Mouse (Mus musculus) hindbrain, embryonic 16.5 days (tissue): Measurements from ENCODE around the gene Trnau1ap. TPM values are rescaled to one million over a fixed set of nuclear protein-coding genes. Genes with fewer than 3 reads are reported as not detected.
"Not testable (repeated sequence)": the region's sequence is repeated elsewhere in the genome, so short reads cannot be mapped to it uniquely, and the experiment has no call there.

Experiments
- ATAC-seq: fragments of 200-750 bp; cut with Nextera tagmentation; 2 replicates; pipeline ENCODE4 v1.8.0; 2017; ENCODE audit warnings: moderate TSS enrichment, moderate library complexity
- H3K27ac ChIP-seq: fragments of 300-500 bp; sonication (generic); 2 replicates; pipeline ENCODE4 v1.5.1; 2014; ENCODE audit warnings: low read depth, mild to moderate bottlenecking, control low read depth, low read length, moderate library complexity
- H3K27me3 ChIP-seq: fragments of 300-500 bp; sonication (generic); replicated peaks from 2 replicates; pipeline ENCODE4 v1.6.1; 2014; ENCODE audit warnings: low read length; ENCODE audit not compliant: control insufficient read depth, insufficient read depth
- H3K36me3 ChIP-seq: fragments of 300-500 bp; sonication (generic); 2 replicates; pipeline ENCODE4 v1.6.1; 2014; ENCODE audit warnings: mild to moderate bottlenecking, low read length, moderate library complexity, mixed read lengths; ENCODE audit not compliant: control insufficient read depth, insufficient read depth
- H3K4me1 ChIP-seq: fragments of 300-500 bp; sonication (generic); 2 replicates; pipeline ENCODE4 v1.6.1; 2014; ENCODE audit warnings: low read depth, low read length; ENCODE audit not compliant: control insufficient read depth, insufficient read depth
- H3K4me2 ChIP-seq: fragments of 300-500 bp; sonication (generic); 2 replicates; pipeline ENCODE4 v1.6.1; 2014; ENCODE audit warnings: mild to moderate bottlenecking, low read length, control low read depth, moderate library complexity
- H3K4me3 ChIP-seq: fragments of 300-500 bp; sonication (generic); 2 replicates; pipeline ENCODE4 v1.5.1; 2014; ENCODE audit warnings: mild to moderate bottlenecking, low read length, control low read depth, moderate library complexity
- H3K9ac ChIP-seq: fragments of 300-500 bp; sonication (generic); 2 replicates; pipeline ENCODE4 v1.6.1; 2014; ENCODE audit warnings: low read depth, mild to moderate bottlenecking, control low read depth, low read length, moderate library complexity
- H3K9me3 ChIP-seq: fragments of 300-500 bp; sonication (generic); 2 replicates; pipeline ENCODE4 v1.6.1; 2014; ENCODE audit warnings: mild to moderate bottlenecking, low read length, moderate library complexity; ENCODE audit not compliant: control insufficient read depth
- WGBS: fragments of 180-500 bp; shearing (Covaris S2); extraction: QIAGEN DNeasy Blood & Tissue Kit; methylation state at CpG from one replicate; pipeline ENCODE4 v1.1.7; 2014; 5-methylcytosine and 5-hydroxymethylcytosine counted together
- polyA plus RNA-seq: library from polyadenylated mRNA; unstranded; fragments of >200 nt; fragmentation: Nextera tagmentation; extraction: Ambion mirVana; gene quantifications from 2 replicates; pipeline ENCODE4 v1.2.1, GENCODE M21; 2015

The Trnau1ap gene
- polyA plus RNA-seq, 1 experiment from 2014 or later, result 75.2 TPM

DNA sequence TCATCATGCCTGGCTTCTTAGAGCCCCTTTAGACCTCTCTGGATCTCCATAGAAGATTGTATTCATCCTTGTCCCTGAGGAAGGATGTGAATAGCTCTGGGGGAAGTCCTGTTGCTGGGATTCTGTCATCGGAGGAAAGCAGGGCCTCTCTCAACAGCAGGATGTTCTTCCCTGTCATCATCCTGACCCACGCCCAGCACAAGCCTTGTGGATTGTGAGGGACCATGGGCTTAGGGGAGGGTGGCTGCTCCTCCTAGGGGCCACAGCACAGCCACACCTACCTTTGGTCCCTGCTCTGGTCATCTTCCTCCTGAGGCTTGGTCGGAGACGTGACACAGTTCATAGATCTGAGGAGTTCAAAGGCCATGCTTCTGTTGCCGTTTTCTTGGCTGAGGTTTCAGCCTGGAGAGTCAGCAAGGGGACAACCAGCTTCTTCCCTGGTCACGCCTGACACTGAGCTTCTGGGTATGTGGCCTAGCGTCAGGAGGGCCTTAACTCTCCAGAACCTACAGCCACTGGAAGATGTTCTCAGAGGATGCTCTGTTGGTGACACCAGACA is 35.6 kb downstream of the Trnau1ap start:
- Histone ChIP-seq H3K36me3 (peaks cover 11% of the 10 kb centered on the region), H3K4me1 (no peaks in the 10 kb centered on the region), H3K4me2 (no peak overlapping the region), H3K9me3 (no peaks in the 10 kb centered on the region), H3K27me3 (no peaks in the 10 kb centered on the region), H3K9ac (no peak overlapping the region), H3K27ac (no peak overlapping the region), H3K4me3 (no peak overlapping the region)
- ATAC-seq, result no peak
- 77% methylated on average over 7 of the region's 7 CpGs for WGBS

DNA sequence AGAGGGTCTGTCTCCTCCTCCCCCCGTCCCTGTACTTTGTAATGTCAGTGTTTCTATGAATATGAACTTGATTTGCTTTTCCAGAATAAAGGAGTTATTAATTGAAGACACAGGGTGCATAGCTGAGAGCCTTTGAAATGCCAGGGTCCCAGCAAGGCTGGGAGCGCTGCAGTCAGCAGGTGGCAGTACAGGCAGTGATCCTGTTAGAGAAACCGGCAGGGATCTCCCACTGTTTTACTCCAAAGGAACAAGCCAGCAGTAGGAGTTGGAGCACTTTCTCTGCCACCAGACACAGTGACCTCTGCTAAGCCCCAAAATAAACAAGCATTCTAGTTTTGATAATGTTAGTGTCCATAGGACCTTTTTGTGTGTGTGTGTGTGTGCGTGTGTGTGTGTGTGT is 36.4 kb downstream of the Trnau1ap start:
- H3K9ac ChIP-seq, result no peak overlapping the region
- H3K36me3 ChIP-seq, result peaks cover 11% of the 10 kb centered on the region
- H3K27me3 ChIP-seq, result no peaks in the 10 kb centered on the region
- no peaks in the 10 kb centered on the region for H3K9me3 ChIP-seq
- no peak overlapping the region for H3K27ac ChIP-seq
- no peak overlapping the region for H3K4me2 ChIP-seq
- H3K4me3 ChIP-seq, result no peak overlapping the region
- ATAC-seq, result no peak
- 38% methylated on average over 4 of the region's 4 CpGs for WGBS
- no peaks in the 10 kb centered on the region for H3K4me1 ChIP-seq

DNA sequence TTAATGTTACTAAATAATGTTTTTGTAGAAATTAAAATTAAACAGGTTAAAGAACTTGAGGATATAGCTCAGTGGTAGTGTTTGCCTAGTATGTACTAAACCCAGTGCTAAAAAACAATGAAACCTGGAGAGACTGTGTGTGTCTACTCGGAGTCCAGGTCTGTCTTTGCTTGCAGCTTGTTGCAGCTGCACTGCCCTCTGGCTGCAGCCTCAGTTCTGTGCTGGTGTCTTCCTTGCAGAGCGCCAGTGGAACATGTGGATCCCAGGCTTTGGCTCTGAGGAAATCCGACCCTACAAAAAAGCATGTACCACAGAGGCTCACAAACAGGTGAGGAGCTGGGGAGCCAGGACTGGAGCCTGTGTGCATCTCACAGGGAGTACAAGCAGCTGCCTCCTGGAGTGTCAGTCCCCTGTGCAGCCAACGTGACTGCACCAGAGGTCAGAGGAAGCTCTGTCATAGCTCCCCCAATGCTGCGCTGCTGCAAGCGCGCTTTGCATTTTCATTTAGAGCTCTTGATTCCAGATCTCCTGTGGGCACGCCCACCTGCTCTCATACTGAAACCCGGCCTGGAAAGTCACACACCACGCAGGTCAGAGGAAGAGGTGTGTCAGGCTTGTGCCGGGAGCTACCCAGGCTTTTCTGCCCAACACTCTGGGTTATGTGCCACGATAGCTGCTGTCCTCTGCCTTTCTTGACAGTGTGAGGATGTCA is 37.6 kb downstream of the Trnau1ap start:
- Histone ChIP-seq H3K4me1 (no peaks in the 10 kb centered on the region), H3K4me3 (no peak overlapping the region), H3K9me3 (no peaks in the 10 kb centered on the region), H3K4me2 (no peak overlapping the region), H3K36me3 (peaks cover 12% of the 10 kb centered on the region), H3K27ac (no peak overlapping the region), H3K9ac (no peak overlapping the region), H3K27me3 (no peaks in the 10 kb centered on the region)
- ATAC-seq, result no peak
- 78% methylated on average over 12 of the region's 12 CpGs for WGBS

DNA sequence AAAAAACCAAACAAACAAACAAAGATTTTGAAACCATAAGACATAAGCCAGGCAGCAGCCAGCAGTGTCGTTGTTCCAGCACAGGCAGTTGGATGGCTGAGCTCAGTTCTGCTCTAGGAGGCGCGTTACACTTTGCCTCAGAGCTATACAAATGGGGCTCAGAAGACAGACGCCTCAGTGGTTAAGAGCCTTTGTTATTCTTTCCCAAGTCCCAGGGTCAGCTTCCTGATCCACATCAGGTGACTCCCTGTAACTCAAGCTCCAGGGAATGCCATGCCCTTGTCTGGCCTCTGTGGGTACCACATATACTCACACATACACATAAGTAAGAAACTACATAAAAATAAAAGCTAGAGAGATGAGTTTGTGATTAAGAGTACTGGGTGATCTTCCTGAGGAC is 38.3 kb downstream of the Trnau1ap start:
- Histone ChIP-seq H3K4me2 (no peak overlapping the region), H3K4me3 (no peak overlapping the region), H3K27ac (no peak overlapping the region), H3K36me3 (peaks cover 16% of the 10 kb centered on the region), H3K27me3 (no peaks in the 10 kb centered on the region), H3K9me3 (no peaks in the 10 kb centered on the region), H3K9ac (no peak overlapping the region), H3K4me1 (no peaks in the 10 kb centered on the region)
- no peak for ATAC-seq
- 90% methylated on average over 4 of the region's 4 CpGs for WGBS

DNA sequence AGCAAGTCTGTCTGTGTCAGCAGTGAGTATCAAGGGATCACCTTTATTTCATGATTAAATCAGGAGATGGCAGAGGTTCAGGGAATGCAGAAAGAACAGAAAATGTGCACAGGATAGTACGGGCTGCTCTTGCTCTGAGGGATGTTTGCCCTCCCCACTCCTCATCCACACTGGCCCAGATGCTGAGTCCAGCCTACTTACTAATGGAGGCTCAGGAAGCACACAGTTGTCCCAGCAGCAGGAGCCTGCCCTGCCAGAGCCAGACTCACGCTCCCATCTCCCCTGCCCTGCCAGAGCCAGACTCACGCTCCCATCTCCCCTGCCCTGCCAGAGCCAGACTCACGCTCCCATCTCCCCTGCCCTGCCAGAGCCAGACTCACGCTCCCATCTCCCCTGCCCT is 40.5 kb downstream of the Trnau1ap start:
- not testable (repeated sequence) for H3K27me3 ChIP-seq, H3K9ac ChIP-seq, H3K4me3 ChIP-seq, ATAC-seq, H3K4me2 ChIP-seq, H3K9me3 ChIP-seq, H3K4me1 ChIP-seq, H3K27ac ChIP-seq
- 81% methylated on average over 2 of the region's 5 CpGs for WGBS
- H3K36me3 ChIP-seq, result peaks cover 28% of the 10 kb centered on the region

DNA sequence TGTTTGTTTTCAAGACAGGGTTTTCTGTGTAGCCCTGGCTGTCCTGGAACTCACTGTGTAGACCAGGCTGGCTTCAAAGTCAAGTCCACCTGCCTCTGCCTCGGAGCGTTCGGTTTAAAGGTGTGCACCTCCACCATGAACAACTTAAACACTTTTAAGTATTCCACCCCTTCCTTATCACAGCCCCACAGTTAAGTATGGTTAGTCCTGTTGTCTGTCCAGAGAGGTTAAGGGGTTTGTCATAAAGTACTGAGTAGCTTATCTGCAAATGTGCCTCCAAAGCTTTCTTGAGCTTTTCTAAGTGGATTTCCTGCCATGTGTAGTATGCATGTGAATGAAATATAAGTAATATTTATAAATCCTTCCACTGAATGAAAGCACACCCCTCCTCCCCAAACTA is 53.4 kb downstream of the Trnau1ap start:
- Histone ChIP-seq H3K27me3 (no peaks in the 10 kb centered on the region), H3K36me3 (no peaks in the 10 kb centered on the region), H3K9ac (no peak overlapping the region), H3K4me3 (no peak overlapping the region), H3K4me1 (peaks cover 12% of the 10 kb centered on the region), H3K4me2 (no peak overlapping the region), H3K27ac (no peak overlapping the region), H3K9me3 (no peaks in the 10 kb centered on the region)
- WGBS, result 91% methylated on average over 3 of the region's 3 CpGs
- ATAC-seq, result no peak

DNA sequence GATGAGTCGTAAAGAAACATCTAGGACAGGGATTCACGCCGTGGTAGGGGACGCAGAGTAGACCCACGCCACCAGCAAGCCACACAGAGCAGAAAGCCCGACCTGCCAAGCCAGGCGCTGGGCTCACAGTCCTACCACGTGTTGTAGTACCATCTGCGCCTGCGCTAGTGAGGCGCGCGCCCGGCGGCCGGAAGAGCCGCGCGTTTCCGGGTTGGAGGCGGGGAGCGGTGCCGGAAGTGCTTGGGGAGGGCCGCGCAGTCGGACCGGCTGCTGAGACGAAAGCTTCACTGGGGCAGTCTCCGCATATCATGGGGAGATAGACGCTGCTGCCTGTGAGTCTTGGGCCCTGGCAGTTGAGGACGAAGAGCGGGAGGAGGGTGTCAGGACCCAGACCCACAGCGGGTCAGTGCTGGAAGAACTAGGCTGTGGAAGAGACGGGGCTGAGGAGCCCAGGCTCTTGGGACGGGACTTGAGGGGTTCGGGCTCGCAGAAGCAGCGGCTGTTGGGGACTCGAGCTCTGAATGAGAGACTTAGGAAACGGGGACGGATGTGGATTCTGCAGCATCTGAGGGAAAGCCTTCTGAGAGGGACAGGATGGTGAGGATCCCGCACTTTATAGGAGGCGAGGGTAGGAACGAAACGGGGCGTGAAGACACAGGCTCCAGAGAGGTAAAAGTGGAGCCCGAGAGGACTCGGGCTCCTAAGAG is 55.0 kb downstream of the Trnau1ap start, which contains the start of gene Taf12:
TSS of gene Taf12 (plus strand) at position 220 of the 707 bp plus-strand sequence.
- peaks cover 16% of the 10 kb centered on the region for H3K4me1 ChIP-seq
- H3K27ac ChIP-seq, result peak within 1 kb of the TSS; percentile 82
- peak; percentile 92 for ATAC-seq
- H3K9me3 ChIP-seq, result no peaks in the 10 kb centered on the region
- H3K4me3 ChIP-seq, result peak within 1 kb of the TSS; percentile 59
- H3K9ac ChIP-seq, result peak within 1 kb of the TSS; percentile 77
- no peaks in the 10 kb centered on the region for H3K36me3 ChIP-seq
- H3K4me2 ChIP-seq, result peak within 1 kb of the TSS; percentile 83
- H3K27me3 ChIP-seq, result no peaks in the 10 kb centered on the region
- WGBS, result under 1% methylated on average over 48 of the region's 48 CpGs

DNA sequence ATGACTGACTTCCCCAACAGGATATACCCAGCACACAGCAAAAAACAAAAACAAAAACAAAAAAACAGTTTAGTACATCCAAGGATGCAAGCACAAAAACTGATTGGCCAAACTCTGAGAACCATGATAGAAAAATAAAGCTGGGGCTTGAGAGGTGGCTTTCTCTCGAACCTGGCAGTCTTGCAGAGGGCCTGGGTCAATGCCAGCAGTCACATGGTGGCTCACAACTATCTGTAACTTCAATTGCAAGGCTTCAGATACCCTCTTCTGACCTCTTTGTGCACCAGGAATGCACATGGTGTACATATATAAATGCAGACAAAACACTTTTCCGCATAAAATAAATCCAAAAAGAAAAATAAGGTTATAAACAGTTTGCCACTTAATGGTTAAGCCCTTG is 56.2 kb downstream of the Trnau1ap start:
- H3K9me3 ChIP-seq, result no peaks in the 10 kb centered on the region
- H3K9ac ChIP-seq, result peak overlapping the region; percentile 77
- peaks cover 16% of the 10 kb centered on the region for H3K4me1 ChIP-seq
- WGBS, result 62% methylated on average over 2 of the region's 2 CpGs
- no peak for ATAC-seq
- no peak overlapping the region for H3K27ac ChIP-seq
- peak overlapping the region; percentile 59 for H3K4me3 ChIP-seq
- H3K36me3 ChIP-seq, result no peaks in the 10 kb centered on the region
- no peaks in the 10 kb centered on the region for H3K27me3 ChIP-seq
- peak overlapping the region; percentile 83 for H3K4me2 ChIP-seq
